Mouse (Mus musculus): ENCODE results near the gene Nectin3. TPM values are rescaled to one million over a fixed set of nuclear protein-coding genes. Genes with fewer than 3 reads are reported as not detected.
"Not testable (repeated sequence)": the region's sequence is repeated elsewhere in the genome, so short reads cannot be mapped to it uniquely, and the experiment has no call there.

Nectin3 gene
- polyA plus RNA-seq, 1 experiment from 2014 or later: 11.8 TPM

DNA sequence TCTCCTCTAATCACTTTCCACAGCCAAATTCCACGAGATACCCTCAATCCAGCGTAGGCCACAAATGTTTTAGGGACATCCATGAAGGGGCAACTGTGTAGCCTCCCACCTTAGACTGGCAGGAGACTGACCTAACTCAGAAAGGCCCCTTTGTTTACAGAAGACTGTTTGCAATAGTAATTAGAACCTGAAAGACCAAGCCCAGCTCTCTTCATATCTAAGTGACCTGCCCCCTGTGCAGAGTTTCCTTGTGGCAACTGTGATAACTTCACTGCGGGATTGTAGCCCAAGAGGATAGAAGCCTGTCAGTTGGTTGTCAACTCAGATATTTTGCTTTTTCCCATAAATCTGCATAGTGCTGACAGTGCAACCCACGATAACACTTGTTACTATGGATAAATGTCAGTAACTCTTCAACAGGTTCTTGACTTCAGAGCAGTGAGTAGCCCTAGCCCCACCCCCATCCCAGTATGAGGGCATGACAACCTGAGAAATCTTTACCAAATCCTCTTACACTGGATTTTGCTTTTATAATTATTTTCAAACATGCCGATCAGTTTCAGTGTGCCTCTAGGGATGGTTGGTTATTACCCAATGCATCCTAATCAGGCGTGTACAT, 108.8 kb downstream of the Nectin3 start:
- Histone ChIP-seq H3K4me3 (ENCODE audit: low read length) (no peak overlapping the region), H3K9ac (ENCODE audit: low read depth, low read length) (no peak overlapping the region), H3K4me1 (ENCODE audit: control insufficient read depth, insufficient read depth, low read depth, low read length) (peaks cover 3% of the 10 kb centered on the region), H3K9me3 (ENCODE audit: control insufficient read depth, low read length) (no peaks in the 10 kb centered on the region), H3K27ac (ENCODE audit: low read depth, low read length) (no peak overlapping the region), H3K27me3 (replicated peaks; ENCODE audit: control insufficient read depth, insufficient read depth, low read length) (no peaks in the 10 kb centered on the region), H3K4me2 (ENCODE audit: low read length) (no peak overlapping the region), H3K36me3 (ENCODE audit: control insufficient read depth, insufficient read depth, low read length) (no peaks in the 10 kb centered on the region)
- WGBS: 38% methylated on average over 6 of the region's 6 CpGs
- peak; percentile 51 for ATAC-seq

DNA sequence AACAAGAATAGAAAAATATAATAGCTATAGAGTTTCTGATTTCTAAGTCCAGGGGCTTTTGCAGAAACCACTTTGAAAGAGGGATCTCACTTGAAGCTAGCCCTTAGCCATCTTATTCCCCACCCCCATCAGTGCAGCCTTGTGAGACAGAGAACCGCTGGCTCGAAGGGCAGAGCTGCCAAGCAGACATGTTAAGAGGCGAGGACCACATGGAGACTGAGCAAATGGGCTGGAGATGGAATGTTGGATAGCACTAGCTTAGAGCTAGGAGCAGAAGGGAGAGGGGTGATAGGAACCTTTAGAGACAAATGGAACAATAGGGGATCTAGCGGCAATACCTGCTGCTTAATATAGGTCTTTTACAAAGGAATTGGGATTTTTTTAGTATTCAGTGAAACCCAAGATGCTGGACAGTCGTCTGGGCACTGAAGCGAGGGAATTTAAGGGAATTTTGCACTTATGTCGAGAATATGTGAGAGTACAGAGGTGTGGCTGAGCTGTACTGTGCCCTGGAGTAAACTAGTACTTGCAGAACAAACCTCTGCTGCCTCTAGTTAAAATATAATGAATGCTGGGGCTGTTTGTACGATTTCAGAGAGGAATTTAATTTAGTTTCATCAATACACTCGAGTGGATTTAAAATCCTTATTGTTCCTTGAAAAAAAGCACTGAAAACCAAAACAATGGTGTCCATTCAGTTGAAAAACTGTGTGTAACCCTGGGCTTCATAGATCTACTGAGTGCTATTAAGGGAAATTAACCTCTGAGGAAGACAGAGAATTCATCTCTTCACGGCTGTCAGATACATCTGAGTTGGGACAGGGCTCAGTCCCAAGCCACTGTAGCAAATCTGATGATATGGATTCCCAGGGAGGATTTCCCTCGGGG, 109.6 kb downstream of the Nectin3 start:
- peak; percentile 4; the same call in 1 of the 2 replicates for ATAC-seq
- WGBS: 36% methylated on average over 11 of the region's 11 CpGs

DNA sequence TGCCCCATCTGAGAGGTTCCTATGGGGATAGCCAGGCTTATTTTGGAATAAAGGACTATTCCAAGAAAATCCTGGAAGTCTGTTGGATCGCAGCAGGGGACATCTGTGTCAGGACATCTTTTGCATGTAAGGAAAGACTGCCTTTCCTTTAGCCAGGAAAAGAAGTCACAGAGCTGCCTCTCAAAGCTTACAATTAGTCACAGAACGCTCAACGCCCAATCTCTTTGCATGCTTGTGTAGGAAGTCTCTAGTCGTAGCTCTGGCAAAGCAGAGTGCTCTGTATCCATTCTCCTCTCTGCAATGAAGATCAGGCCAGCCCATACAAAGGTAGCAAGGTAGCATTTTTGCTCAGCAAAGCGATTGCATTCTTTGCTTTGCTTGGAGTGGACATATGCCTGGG, 114.0 kb downstream of the Nectin3 start:
- WGBS: 76% methylated on average over 5 of the region's 5 CpGs
- H3K27ac ChIP-seq (ENCODE audit: low read depth, low read length): no peak overlapping the region
- no peaks in the 10 kb centered on the region for H3K27me3 ChIP-seq (replicated peaks; ENCODE audit: control insufficient read depth, insufficient read depth, low read length)
- H3K4me1 ChIP-seq (ENCODE audit: control insufficient read depth, insufficient read depth, low read depth, low read length): peaks cover 3% of the 10 kb centered on the region
- H3K4me2 ChIP-seq (ENCODE audit: low read length): no peak overlapping the region
- no peak for ATAC-seq
- no peak overlapping the region for H3K9ac ChIP-seq (ENCODE audit: low read depth, low read length)
- H3K9me3 ChIP-seq (ENCODE audit: control insufficient read depth, low read length): no peaks in the 10 kb centered on the region
- H3K4me3 ChIP-seq (ENCODE audit: low read length): no peak overlapping the region
- no peaks in the 10 kb centered on the region for H3K36me3 ChIP-seq (ENCODE audit: control insufficient read depth, insufficient read depth, low read length)

More for the DNA sequence above, 109.6 kb downstream of the Nectin3 start:
- Histone ChIP-seq H3K4me2 (ENCODE audit: low read length) (no peak overlapping the region), H3K9ac (ENCODE audit: low read depth, low read length) (no peak overlapping the region), H3K4me1 (ENCODE audit: control insufficient read depth, insufficient read depth, low read depth, low read length) (peaks cover 3% of the 10 kb centered on the region), H3K27ac (ENCODE audit: low read depth, low read length) (no peak overlapping the region), H3K4me3 (ENCODE audit: low read length) (no peak overlapping the region), H3K36me3 (ENCODE audit: control insufficient read depth, insufficient read depth, low read length) (no peaks in the 10 kb centered on the region), H3K9me3 (ENCODE audit: control insufficient read depth, low read length) (no peaks in the 10 kb centered on the region), H3K27me3 (replicated peaks; ENCODE audit: control insufficient read depth, insufficient read depth, low read length) (no peaks in the 10 kb centered on the region)

DNA sequence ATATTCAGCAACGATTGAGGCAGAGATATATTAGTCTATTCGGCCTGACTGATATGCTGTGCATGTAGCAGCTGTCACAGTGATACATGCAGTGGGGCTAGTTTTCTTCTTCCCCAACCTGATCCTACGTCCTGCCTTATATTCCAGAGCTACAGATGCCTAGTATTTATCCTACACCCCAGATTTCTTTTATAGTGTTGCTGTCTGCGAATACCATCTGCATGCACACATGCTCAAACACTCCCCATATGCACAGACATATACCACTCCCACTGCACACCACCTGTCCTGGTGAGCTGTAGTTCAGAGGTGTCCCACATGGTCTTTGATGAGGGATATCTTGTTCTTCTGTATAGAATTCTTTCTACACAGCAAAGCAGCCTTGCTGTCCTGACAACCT, 115.0 kb downstream of the Nectin3 start:
- no peak overlapping the region for H3K27ac ChIP-seq (ENCODE audit: low read depth, low read length)
- H3K4me2 ChIP-seq (ENCODE audit: low read length): no peak overlapping the region
- H3K4me3 ChIP-seq (ENCODE audit: low read length): no peak overlapping the region
- no peaks in the 10 kb centered on the region for H3K9me3 ChIP-seq (ENCODE audit: control insufficient read depth, low read length)
- H3K27me3 ChIP-seq (replicated peaks; ENCODE audit: control insufficient read depth, insufficient read depth, low read length): no peaks in the 10 kb centered on the region
- WGBS: 85% methylated on average over 4 of the region's 4 CpGs
- no peaks in the 10 kb centered on the region for H3K36me3 ChIP-seq (ENCODE audit: control insufficient read depth, insufficient read depth, low read length)
- ATAC-seq: no peak
- H3K9ac ChIP-seq (ENCODE audit: low read depth, low read length): no peak overlapping the region
- H3K4me1 ChIP-seq (ENCODE audit: control insufficient read depth, insufficient read depth, low read depth, low read length): no peaks in the 10 kb centered on the region

DNA sequence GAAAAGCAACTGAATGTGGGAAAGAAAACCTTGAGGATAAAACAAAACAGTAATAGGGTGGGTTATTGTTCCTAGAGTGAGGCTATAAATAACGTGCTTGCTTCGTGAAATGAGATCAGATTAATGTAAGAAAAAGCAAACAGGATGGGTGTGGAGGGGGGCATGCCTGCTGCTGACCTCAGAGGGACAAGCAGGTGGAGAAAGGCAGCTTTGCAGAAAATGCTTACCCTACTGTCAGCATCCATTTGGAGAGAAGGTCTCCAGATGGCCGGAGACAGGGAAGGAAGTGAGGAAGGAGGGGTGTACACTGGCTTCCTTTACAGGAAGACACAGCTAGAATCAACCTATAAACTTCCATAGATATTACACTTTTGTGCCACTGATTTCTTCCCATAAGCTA, 121.8 kb downstream of the Nectin3 start:
- Histone ChIP-seq H3K9me3 (ENCODE audit: control insufficient read depth, low read length) (no peaks in the 10 kb centered on the region), H3K27me3 (replicated peaks; ENCODE audit: control insufficient read depth, insufficient read depth, low read length) (no peaks in the 10 kb centered on the region), H3K9ac (ENCODE audit: low read depth, low read length) (no peak overlapping the region), H3K4me2 (ENCODE audit: low read length) (no peak overlapping the region), H3K4me3 (ENCODE audit: low read length) (no peak overlapping the region), H3K36me3 (ENCODE audit: control insufficient read depth, insufficient read depth, low read length) (no peaks in the 10 kb centered on the region), H3K4me1 (ENCODE audit: control insufficient read depth, insufficient read depth, low read depth, low read length) (no peaks in the 10 kb centered on the region), H3K27ac (ENCODE audit: low read depth, low read length) (no peak overlapping the region)
- WGBS: 80% methylated on average over 3 of the region's 3 CpGs
- no peak for ATAC-seq

DNA sequence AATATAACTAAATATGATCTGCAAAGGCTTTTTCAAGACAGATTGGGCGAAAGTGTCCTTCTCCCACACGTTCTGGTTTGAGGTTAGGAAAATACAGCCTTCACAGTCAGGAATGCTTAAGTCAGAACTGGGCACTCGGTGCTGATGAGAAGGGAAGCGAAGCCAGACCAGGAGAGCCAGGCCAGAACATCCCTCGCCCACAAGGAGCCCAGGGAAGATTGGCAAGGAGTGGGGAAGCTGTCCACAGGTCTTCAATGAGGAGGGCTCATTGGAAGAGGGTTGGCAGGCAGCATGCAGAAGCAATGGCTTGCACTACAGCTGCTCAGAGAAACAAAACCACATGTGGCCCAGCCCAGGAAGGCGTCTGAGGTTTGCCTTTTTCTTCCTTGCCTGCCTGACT, 136.3 kb downstream of the Nectin3 start:
- H3K4me2 ChIP-seq (ENCODE audit: low read length): no peak overlapping the region
- no peak for ATAC-seq

DNA sequence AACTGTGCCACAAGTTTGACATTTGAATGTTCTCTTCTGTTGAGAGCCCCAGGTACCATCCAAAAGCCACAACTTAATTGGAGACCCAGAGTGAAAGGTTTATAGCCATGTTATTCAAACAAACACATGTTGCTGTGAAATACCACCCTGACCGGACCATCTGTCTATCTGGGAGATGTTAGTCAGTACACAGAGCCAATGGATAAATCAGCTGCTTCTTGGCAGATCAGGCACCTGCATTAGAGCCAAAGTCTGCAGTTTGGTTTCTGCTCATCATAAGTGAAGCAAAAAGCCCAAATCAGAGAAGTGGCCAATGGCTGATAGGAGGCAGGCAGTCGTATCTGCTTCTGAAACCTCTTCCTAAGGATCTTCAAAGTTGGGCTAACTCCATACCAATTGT, 140.7 kb downstream of the Nectin3 start:
- not testable (repeated sequence) for H3K27me3 ChIP-seq (replicated peaks; ENCODE audit: control insufficient read depth, insufficient read depth, low read length); H3K4me2 ChIP-seq (ENCODE audit: low read length); H3K9ac ChIP-seq (ENCODE audit: low read depth, low read length); H3K36me3 ChIP-seq (ENCODE audit: control insufficient read depth, insufficient read depth, low read length); H3K27ac ChIP-seq (ENCODE audit: low read depth, low read length); H3K9me3 ChIP-seq (ENCODE audit: control insufficient read depth, low read length); H3K4me1 ChIP-seq (ENCODE audit: control insufficient read depth, insufficient read depth, low read depth, low read length); H3K4me3 ChIP-seq (ENCODE audit: low read length)
- ATAC-seq: peak; percentile 65; the same call in 1 of the 2 replicates
- WGBS: 86% methylated on average over 2 of the region's 2 CpGs

More for the DNA sequence above, 136.3 kb downstream of the Nectin3 start:
- Histone ChIP-seq H3K4me1 (ENCODE audit: control insufficient read depth, insufficient read depth, low read depth, low read length) (no peaks in the 10 kb centered on the region; the same call in 1 of the 2 replicates), H3K4me3 (ENCODE audit: low read length) (no peak overlapping the region), H3K9ac (ENCODE audit: low read depth, low read length) (no peak overlapping the region), H3K9me3 (ENCODE audit: control insufficient read depth, low read length) (no peaks in the 10 kb centered on the region; the same call in 1 of the 2 replicates), H3K27ac (ENCODE audit: low read depth, low read length) (no peak overlapping the region), H3K27me3 (replicated peaks; ENCODE audit: control insufficient read depth, insufficient read depth, low read length) (no peaks in the 10 kb centered on the region), H3K36me3 (ENCODE audit: control insufficient read depth, insufficient read depth, low read length) (no peaks in the 10 kb centered on the region)
- 66% methylated on average over 6 of the region's 6 CpGs for WGBS

DNA sequence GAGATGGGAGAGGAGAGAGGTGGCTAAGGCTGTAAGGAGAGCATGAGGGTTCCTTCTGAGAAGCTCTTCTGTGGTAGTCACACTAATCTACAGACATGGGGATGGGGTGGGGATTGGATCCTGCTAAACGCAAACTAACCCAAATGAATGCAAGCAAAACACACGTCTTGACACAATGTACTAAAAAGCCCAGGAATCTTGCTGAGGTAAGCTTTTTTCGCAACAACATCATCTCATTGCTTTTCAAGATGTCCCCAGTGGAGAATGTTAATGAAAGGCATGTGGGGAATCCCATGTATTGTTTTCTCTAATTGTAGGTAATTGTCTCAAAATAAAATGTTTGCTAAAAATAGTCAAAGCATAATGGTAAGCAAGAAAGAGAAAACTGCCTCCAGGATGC, 141.7 kb downstream of the Nectin3 start:
- Histone ChIP-seq H3K4me2 (ENCODE audit: low read length) (no peak overlapping the region), H3K36me3 (ENCODE audit: control insufficient read depth, insufficient read depth, low read length) (no peaks in the 10 kb centered on the region), H3K27ac (ENCODE audit: low read depth, low read length) (no peak overlapping the region), H3K4me1 (ENCODE audit: control insufficient read depth, insufficient read depth, low read depth, low read length) (no peaks in the 10 kb centered on the region; the same call in 1 of the 2 replicates), H3K9ac (ENCODE audit: low read depth, low read length) (no peak overlapping the region), H3K4me3 (ENCODE audit: low read length) (no peak overlapping the region), H3K9me3 (ENCODE audit: control insufficient read depth, low read length) (no peaks in the 10 kb centered on the region; the same call in 1 of the 2 replicates), H3K27me3 (replicated peaks; ENCODE audit: control insufficient read depth, insufficient read depth, low read length) (no peaks in the 10 kb centered on the region)
- 56% methylated on average over 3 of the region's 3 CpGs for WGBS
- no peak for ATAC-seq
